Mouse (Mus musculus) lung, embryonic 14.5 days (tissue): ENCODE results near the gene Mipep. TPM values are rescaled to one million over a fixed set of nuclear protein-coding genes. Genes with fewer than 3 reads are reported as not detected.

Source experiments
- ATAC-seq: fragments of 200-750 bp; cut with Nextera tagmentation; 2 replicates; pipeline ENCODE4 v1.8.0; 2017; ENCODE audit warnings: mild to moderate bottlenecking, moderate TSS enrichment, moderate library complexity; ENCODE audit not compliant: insufficient read depth
- DNase-seq: peaks from one replicate; pipeline ENCODE4 v3.0.0-alpha.2; 2015
- H3K27ac ChIP-seq: fragments of 300-500 bp; sonication (generic); 2 replicates; pipeline ENCODE4 v1.5.1; 2014; ENCODE audit warnings: low read depth, mild to moderate bottlenecking, moderate library complexity
- H3K27me3 ChIP-seq: fragments of 300-500 bp; sonication (generic); 2 replicates; pipeline ENCODE4 v1.6.1; 2014; ENCODE audit warnings: low read length, control low read depth; ENCODE audit not compliant: insufficient read depth
- H3K36me3 ChIP-seq: fragments of 300-500 bp; sonication (generic); 2 replicates; pipeline ENCODE4 v1.6.1; 2014; ENCODE audit warnings: control low read depth; ENCODE audit not compliant: insufficient read depth
- H3K4me1 ChIP-seq: fragments of 300-500 bp; sonication (generic); 2 replicates; pipeline ENCODE4 v1.6.1; 2014; ENCODE audit warnings: antibody characterized with exemption, control low read depth; ENCODE audit not compliant: insufficient read depth
- H3K4me2 ChIP-seq: fragments of 300-500 bp; sonication (generic); 2 replicates; pipeline ENCODE4 v1.6.1; 2014; ENCODE audit warnings: mild to moderate bottlenecking
- H3K4me3 ChIP-seq: fragments of 300-500 bp; sonication (generic); 2 replicates; pipeline ENCODE4 v1.5.1; 2014; ENCODE audit warnings: low read depth, low read length
- H3K9ac ChIP-seq: fragments of 300-500 bp; sonication (generic); 2 replicates; pipeline ENCODE4 v1.6.1; 2014
- H3K9me3 ChIP-seq: fragments of 300-500 bp; sonication (generic); 2 replicates; pipeline ENCODE4 v1.6.1; 2016; ENCODE audit warnings: low read depth, low read length, control low read depth
- CTCF ChIP-seq: IDR thresholded peaks from 2 replicates; pipeline ENCODE4 v1.5.1; 2016; ENCODE audit warnings: antibody characterized with exemption, low read depth
- WGBS: fragments of 180-500 bp; shearing (Covaris S2); extraction: QIAGEN DNeasy Blood & Tissue Kit; methylation state at CpG from one replicate; pipeline ENCODE4 v1.1.7; 2014; 5-methylcytosine and 5-hydroxymethylcytosine counted together
- polyA plus RNA-seq: library from polyadenylated mRNA; unstranded; fragments of >200 nt; fragmentation: Nextera tagmentation; extraction: Ambion mirVana; gene quantifications from 2 replicates; pipeline ENCODE4 v1.2.1, GENCODE M21; 2014

Gene Mipep
- polyA plus RNA-seq, 1 experiment from 2014 or later, result 26.5 TPM

DNA sequence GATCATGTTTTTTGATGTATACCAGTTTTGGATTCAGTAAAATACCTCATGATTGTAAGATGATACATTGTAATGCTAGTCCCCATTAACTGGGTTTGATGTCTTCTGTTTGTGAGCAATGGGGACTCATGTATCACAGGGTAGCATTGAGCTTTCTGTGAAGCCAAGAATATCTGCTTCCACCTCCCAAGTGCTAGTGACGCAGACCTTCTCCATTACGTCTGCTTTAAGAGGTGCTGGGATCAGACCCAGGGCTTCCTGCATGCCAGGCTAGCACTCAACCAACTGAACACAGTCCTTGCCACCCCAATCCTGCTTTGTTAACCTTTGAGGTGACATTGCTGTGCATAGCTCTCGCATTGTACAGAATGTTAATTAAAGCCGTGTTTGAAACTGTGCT is 14.3 kb downstream of the Mipep start:
- WGBS, result 80% methylated on average over 4 of the region's 4 CpGs
- Histone ChIP-seq H3K27me3 (no peaks in the 10 kb centered on the region), H3K4me3 (no peak overlapping the region), H3K27ac (no peak overlapping the region), H3K4me2 (no peak overlapping the region), H3K36me3 (peaks cover 47% of the 10 kb centered on the region), H3K4me1 (no peaks in the 10 kb centered on the region), H3K9ac (no peak overlapping the region), H3K9me3 (no peaks in the 10 kb centered on the region)
- no peak for ATAC-seq
- DNase-seq, result no peak
- no peak for TF ChIP-seq CTCF

DNA sequence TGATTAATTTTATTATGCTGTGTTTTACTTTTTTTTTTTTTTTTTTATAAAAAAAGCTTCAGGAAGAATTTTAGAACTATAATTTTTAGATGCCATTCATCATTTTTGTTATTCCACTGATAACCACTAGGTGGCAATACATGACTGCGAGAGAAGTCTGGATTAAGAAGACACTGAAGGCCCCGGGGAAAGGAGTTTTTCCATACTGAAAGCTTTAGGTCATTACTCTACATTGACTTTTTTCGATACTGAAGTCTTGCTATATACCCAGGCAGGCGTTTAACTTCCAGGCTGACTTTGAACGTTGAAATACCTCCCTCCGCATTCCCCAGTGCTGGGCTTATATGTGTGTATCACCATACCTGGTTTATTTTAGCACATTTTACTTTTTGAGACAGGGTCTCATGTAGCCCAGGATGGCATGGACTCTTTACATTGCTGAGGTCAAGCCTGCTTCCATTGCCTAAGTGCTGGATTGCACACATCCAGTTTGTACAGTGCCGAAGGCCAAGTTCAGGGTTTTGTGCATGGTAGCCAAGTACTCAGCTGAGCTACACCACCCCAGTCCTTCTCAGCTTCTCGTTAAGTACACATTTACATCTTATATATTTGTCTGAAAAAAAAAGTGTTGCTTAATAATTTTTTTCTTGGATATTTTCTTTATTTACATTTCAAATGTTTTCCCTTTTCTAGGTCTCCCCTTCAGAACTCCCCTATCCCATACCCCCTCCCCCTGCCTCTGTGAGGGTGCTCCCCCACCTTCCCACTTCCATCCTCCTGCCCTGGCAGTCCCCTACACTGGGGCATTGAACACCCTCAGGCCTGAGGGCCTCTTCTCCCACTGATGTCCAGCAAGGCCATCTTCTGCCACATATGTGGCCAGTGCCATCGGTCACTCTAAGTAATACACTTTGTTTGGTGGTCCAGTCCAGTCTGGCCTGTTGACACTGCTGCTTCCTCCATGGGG is 15.7 kb downstream of the Mipep start:
- Histone ChIP-seq H3K4me3 (no peak overlapping the region), H3K4me1 (no peaks in the 10 kb centered on the region), H3K4me2 (no peak overlapping the region), H3K9me3 (no peaks in the 10 kb centered on the region), H3K9ac (no peak overlapping the region), H3K27ac (no peak overlapping the region), H3K36me3 (peaks cover 53% of the 10 kb centered on the region), H3K27me3 (no peaks in the 10 kb centered on the region)
- TF ChIP-seq CTCF, result peak; percentile 77
- ATAC-seq (peak; percentile 66), DNase-seq (peak; percentile 93)
- WGBS, result 36% methylated on average over 9 of the region's 9 CpGs

DNA sequence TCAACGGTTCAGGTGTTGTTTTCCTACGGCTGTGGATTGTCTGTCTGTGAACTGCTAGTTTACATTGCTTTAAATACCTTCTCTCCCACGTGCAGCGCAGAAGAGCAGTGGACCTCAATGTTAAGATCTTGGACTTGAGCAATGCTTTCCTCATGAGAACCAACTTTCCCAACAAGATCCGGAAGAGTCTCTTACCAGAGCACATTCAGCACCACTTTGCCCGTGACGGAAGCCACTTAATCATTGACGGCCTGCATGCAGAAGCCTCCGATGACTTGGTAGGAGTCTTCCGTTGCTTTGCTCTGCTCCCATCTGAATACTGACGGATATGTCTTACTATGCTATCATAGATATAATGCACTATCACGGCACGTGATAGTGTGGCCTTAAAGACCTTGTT is 17.7 kb downstream of the Mipep start:
- no peak for ATAC-seq
- no peak overlapping the region for H3K4me2 ChIP-seq
- WGBS, result 79% methylated on average over 13 of the region's 13 CpGs

DNA sequence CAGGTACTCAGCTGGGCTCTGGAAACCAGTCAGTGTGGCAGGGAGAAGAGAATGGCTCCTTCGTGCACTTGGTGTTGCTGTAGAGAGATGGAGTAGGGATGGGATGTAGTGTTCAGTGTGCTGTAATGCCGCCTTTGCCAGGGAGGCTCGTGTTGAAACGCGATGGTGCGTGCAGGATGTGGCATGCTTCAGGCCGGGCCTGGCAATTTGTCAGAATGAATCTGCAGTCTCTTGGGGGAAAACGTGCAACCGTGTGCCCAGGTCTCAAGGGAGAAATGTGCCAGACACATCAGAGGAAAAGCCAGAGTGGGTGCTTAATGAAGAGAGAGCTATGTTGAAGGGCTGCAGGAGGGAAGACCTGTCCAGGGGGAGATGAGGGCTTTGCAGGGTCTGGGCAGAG is 20.6 kb downstream of the Mipep start:
- ATAC-seq (no peak), DNase-seq (no peak)
- Histone ChIP-seq H3K27me3 (no peaks in the 10 kb centered on the region), H3K4me2 (no peak overlapping the region), H3K36me3 (peaks cover 30% of the 10 kb centered on the region), H3K9ac (no peak overlapping the region), H3K4me1 (no peaks in the 10 kb centered on the region), H3K27ac (no peak overlapping the region), H3K4me3 (no peak overlapping the region), H3K9me3 (no peaks in the 10 kb centered on the region)
- TF ChIP-seq CTCF, result no peak
- 85% methylated on average over 9 of the region's 9 CpGs for WGBS

More for the DNA sequence above, 17.7 kb downstream of the Mipep start:
- DNase-seq, result no peak
- peaks cover 47% of the 10 kb centered on the region for H3K36me3 ChIP-seq
- no peak overlapping the region for H3K9ac ChIP-seq
- H3K9me3 ChIP-seq, result no peaks in the 10 kb centered on the region
- no peaks in the 10 kb centered on the region for H3K27me3 ChIP-seq
- H3K4me3 ChIP-seq, result no peak overlapping the region
- H3K27ac ChIP-seq, result no peak overlapping the region
- TF ChIP-seq CTCF, result no peak
- H3K4me1 ChIP-seq, result no peaks in the 10 kb centered on the region

DNA sequence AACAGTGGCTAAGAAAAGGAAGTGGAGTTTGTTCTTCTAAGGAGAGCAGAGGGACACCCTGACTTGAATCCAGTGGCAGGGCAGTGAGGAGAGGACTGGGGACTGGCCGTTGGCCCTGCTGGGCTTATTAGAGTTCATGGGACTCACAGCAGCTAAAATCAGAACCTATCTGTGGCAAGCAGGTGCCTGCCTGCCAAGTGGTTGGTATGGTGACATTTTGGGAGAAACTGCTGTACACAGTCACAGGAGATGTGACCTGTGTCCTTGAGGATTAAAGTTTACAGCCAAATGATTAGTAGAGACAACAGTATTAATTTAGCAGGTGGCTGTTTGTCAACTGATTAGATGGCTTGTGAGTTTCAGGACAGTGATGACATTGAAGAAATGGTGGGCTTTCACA is 21.5 kb downstream of the Mipep start:
- Histone ChIP-seq H3K27me3 (no peaks in the 10 kb centered on the region), H3K9me3 (no peaks in the 10 kb centered on the region), H3K4me2 (no peak overlapping the region), H3K9ac (no peak overlapping the region), H3K27ac (no peak overlapping the region), H3K36me3 (peaks cover 29% of the 10 kb centered on the region), H3K4me1 (no peaks in the 10 kb centered on the region), H3K4me3 (no peak overlapping the region)
- no peak for ATAC-seq
- no peak for TF ChIP-seq CTCF
- DNase-seq, result no peak
- WGBS, result 59% methylated on average over 1 of the region's 1 CpGs

DNA sequence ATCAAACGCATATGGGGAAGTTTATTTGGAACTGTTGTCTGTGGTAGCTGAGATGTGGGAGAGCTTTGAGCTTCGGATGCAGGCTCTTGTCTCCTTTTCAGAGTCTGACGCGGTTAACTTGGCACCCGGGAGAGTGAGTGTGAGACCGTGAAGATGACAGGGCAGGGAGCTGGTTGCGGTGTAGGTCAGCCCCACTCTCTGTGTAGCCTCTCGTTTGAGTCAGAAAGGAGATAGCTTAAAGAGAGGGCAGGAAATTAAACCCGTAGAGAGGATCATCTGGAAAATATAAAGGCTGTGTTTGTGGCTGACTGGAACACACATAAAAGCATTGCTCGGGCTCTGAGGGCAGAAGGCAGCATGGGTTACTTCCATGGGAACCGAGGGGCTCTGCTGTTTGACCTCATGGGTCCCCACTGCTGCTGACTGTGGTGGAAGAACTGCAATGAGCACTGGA is 22.5 kb downstream of the Mipep start:
- WGBS, result 22% methylated on average over 11 of the region's 11 CpGs
- Histone ChIP-seq H3K9me3 (no peaks in the 10 kb centered on the region), H3K4me1 (no peaks in the 10 kb centered on the region), H3K4me2 (no peak overlapping the region), H3K4me3 (no peak overlapping the region), H3K9ac (no peak overlapping the region), H3K36me3 (peaks cover 26% of the 10 kb centered on the region), H3K27ac (peak overlapping the region; percentile 31; the same call in 1 of the 2 replicates), H3K27me3 (no peaks in the 10 kb centered on the region)
- ATAC-seq (no peak), DNase-seq (peak; percentile 54)
- no peak for TF ChIP-seq CTCF

DNA sequence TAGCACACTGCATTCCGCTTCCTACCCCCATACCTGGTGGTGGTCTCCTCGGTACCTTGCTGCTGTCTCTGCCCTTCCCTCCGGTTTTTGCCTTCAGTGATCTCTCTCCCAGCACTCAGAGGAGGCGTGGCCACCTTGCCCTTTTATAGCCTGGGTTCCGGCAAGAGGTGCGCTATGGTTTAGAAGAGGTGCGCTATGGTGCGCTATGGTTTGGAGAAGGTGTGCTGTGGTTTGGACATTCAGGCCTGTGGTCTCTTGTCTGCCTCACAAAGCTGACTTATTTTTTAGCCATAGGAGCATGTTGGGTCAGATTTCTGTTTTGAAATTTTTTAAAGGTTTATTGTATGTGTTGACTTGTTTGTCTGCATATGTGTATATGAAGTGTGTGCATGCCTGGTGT is 25.5 kb downstream of the Mipep start:
- H3K27ac ChIP-seq, result no peak overlapping the region
- no peak overlapping the region for H3K4me3 ChIP-seq
- no peak overlapping the region for H3K9ac ChIP-seq
- no peak for ATAC-seq
- DNase-seq, result no peak
- no peaks in the 10 kb centered on the region for H3K27me3 ChIP-seq
- H3K4me1 ChIP-seq, result no peaks in the 10 kb centered on the region
- H3K4me2 ChIP-seq, result no peak overlapping the region
- H3K36me3 ChIP-seq, result peaks cover 11% of the 10 kb centered on the region; the same call in 1 of the 2 replicates
- H3K9me3 ChIP-seq, result no peaks in the 10 kb centered on the region
- no peak for TF ChIP-seq CTCF
- WGBS, result 91% methylated on average over 8 of the region's 8 CpGs
